Mouse (Mus musculus) spleen, adult 2 months (tissue): ENCODE measurements around the gene Atf1.

ENCODE experiments used
- CTCF ChIP-seq: fragments of 200-500 bp; IDR thresholded peaks from 2 replicates; pipeline ENCODE4 v1.5.1; 2011; ENCODE audit warnings: mild to moderate bottlenecking, inconsistent platforms; ENCODE audit not compliant: insufficient read depth, insufficient read length, insufficient replicate concordance; ENCODE audit errors: extremely low read depth
- POLR2A ChIP-seq: fragments of 200-500 bp; IDR thresholded peaks from 2 replicates; pipeline ENCODE4 v1.6.1; 2011; ENCODE audit warnings: low read depth, low read length, inconsistent platforms

- TF ChIP-seq CTCF (no peak), POLR2A (no peak)
These were observed 41.4 kb upstream of the Atf1 start for GRCm38 (mm10) chr15:100186234-100186633.
